Mouse (Mus musculus) lung, adult 2 months (tissue): ENCODE results near the gene Ecel1.

Source experiments
- CTCF ChIP-seq: fragments of 200-500 bp; IDR thresholded peaks from 2 replicates; pipeline ENCODE4 v1.5.1; 2011; ENCODE audit warnings: mild to moderate bottlenecking, low read length, control low read depth; ENCODE audit not compliant: insufficient read depth
- POLR2A ChIP-seq: fragments of 200-500 bp; IDR thresholded peaks from 2 replicates; pipeline ENCODE4 v1.6.1; 2011; ENCODE audit warnings: low read depth, mild to moderate bottlenecking, control low read depth, low read length, borderline replicate concordance; ENCODE audit errors: extremely low read depth

DNA sequence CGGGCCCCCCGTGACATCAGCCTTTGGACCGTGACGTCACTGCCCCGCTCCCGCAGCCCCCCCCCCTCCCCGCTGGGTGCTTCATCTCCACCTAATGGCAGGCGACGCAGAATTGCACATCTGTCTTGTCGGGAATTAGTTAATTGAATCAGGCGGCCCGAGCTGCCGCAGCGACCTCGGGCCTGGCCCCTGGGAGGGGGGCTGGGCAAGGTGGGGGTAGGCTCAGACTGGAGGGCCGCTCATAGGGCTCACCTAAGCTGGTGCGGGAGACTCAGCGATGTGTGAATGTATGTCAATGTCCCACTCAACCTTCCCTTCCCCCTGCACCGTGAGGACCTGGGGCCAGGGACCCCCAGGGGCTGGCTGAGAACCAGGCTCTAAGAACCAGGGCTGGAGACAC is 14.1 kb upstream of the Ecel1 start:
- TF ChIP-seq CTCF = no peak
- TF ChIP-seq POLR2A = no peak
